11 mouse cellular contexts compared by ENCODE assay signal in the genomic region with DNA sequence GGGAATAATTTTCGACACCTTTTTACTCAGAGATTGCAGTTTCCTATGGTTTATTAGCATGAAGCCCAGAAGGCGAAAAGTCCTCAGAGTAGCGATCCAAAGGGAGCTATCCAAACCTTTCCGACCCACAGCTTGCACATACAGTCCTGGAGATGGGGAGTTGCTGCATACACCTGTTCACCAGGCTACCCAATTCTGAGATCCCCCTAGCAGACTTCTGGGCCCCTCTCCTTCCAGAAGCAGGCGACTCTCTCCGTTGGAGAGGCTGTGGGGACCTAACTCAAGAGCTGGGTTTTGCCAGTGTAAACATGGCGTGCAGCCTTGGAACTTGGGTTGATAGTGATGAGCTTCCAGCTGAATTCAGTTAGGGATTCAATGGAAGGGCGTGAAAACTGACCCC. TPM values are rescaled to one million over a fixed set of nuclear protein-coding genes. Genes with fewer than 3 reads are reported as not detected.
DNase-seq lines count a peak whose midpoint lies in the region; ATAC-seq and TF ChIP-seq lines count a peak whose summit lies in the region.
"Had no signal": no experiment of that assay in that cellular context is flagged by ENCODE, and none has a peak within 500 bp of the region (broad histone marks: within the 10 kb centered on the region; RNA-seq: fewer than 3 reads in every experiment).

No protein-coding gene starts in this region.

- no peaks in the 10 kb centered on the region for H3K36me3 ChIP-seq in forebrain, embryonic 13.5 days (ENCODE audit: poor library complexity, severe bottlenecking)
- no peaks in the 10 kb centered on the region for H3K36me3 ChIP-seq in forebrain, embryonic 12.5 days (replicated peaks)
- no peaks in the 10 kb centered on the region for H3K36me3 ChIP-seq in lung, embryonic 16.5 days (ENCODE audit: control insufficient read depth, insufficient read depth, low read length)
- no peaks in the 10 kb centered on the region for H3K36me3 ChIP-seq in hindbrain, embryonic 11.5 days (ENCODE audit: control insufficient read depth, insufficient read depth, low read length)
- no peaks in the 10 kb centered on the region for H3K36me3 ChIP-seq in midbrain, postnatal 0 days (ENCODE audit: insufficient read depth, low read length)
- H3K36me3 ChIP-seq: heart, embryonic 15.5 days had no signal

- H3K4me1 ChIP-seq in forebrain, embryonic 13.5 days: peaks cover 6% of the 10 kb centered on the region
- peaks cover 12% of the 10 kb centered on the region for H3K4me1 ChIP-seq in forebrain, embryonic 12.5 days
- H3K4me1 ChIP-seq in lung, embryonic 16.5 days (replicated peaks; ENCODE audit: control insufficient read depth, insufficient read depth, low read length): peaks cover 6% of the 10 kb centered on the region
- H3K4me1 ChIP-seq in hindbrain, embryonic 11.5 days (replicated peaks; ENCODE audit: control insufficient read depth, insufficient read depth, low read length): no peaks in the 10 kb centered on the region
- H3K4me1 ChIP-seq in midbrain, postnatal 0 days (ENCODE audit: insufficient read depth, low read length): 0 out of 2 replicates have a peak, but pooled peaks cover 3% of the 10 kb centered on the region

- peaks cover 38% of the 10 kb centered on the region for H3K27me3 ChIP-seq in forebrain, embryonic 13.5 days
- H3K27me3 ChIP-seq in forebrain, embryonic 12.5 days: peaks cover 40% of the 10 kb centered on the region
- H3K27me3 ChIP-seq in lung, embryonic 16.5 days (ENCODE audit: control insufficient read depth, insufficient read depth, low read depth, low read length): peaks cover 14% of the 10 kb centered on the region
- peaks cover 18% of the 10 kb centered on the region for H3K27me3 ChIP-seq in hindbrain, embryonic 11.5 days (ENCODE audit: control insufficient read depth, insufficient read depth, low read length)
- no peaks in the 10 kb centered on the region for H3K27me3 ChIP-seq in midbrain, postnatal 0 days (ENCODE audit: insufficient read depth, low read length)

- H3K9ac ChIP-seq in forebrain, embryonic 13.5 days: no peak overlapping the region
- H3K9ac ChIP-seq in forebrain, embryonic 12.5 days: no peak overlapping the region
- H3K9ac ChIP-seq in lung, embryonic 16.5 days (ENCODE audit: low read length): no peak overlapping the region
- no peak overlapping the region for H3K9ac ChIP-seq in hindbrain, embryonic 11.5 days (ENCODE audit: low read depth, low read length)
- H3K9ac ChIP-seq in midbrain, postnatal 0 days (replicated peaks; ENCODE audit: low read length, poor library complexity, severe bottlenecking): no peak overlapping the region
- H3K9ac ChIP-seq: heart, embryonic 15.5 days had no signal

- no peaks in the 10 kb centered on the region for H3K9me3 ChIP-seq in forebrain, embryonic 13.5 days (replicated peaks)
- H3K9me3 ChIP-seq in forebrain, embryonic 12.5 days: no peaks in the 10 kb centered on the region
- no peaks in the 10 kb centered on the region for H3K9me3 ChIP-seq in lung, embryonic 16.5 days (ENCODE audit: control insufficient read depth, low read length)
- no peaks in the 10 kb centered on the region for H3K9me3 ChIP-seq in hindbrain, embryonic 11.5 days (ENCODE audit: control insufficient read depth, low read length)
- H3K9me3 ChIP-seq in midbrain, postnatal 0 days (ENCODE audit: low read length): no peaks in the 10 kb centered on the region
- H3K9me3 ChIP-seq: heart, embryonic 15.5 days had no signal

- peak overlapping the region; percentile 87; the same call in 1 of the 2 replicates for H3K4me2 ChIP-seq in forebrain, embryonic 13.5 days
- no peak overlapping the region for H3K4me2 ChIP-seq in forebrain, embryonic 12.5 days
- peak overlapping the region; percentile 82; the same call in 1 of the 2 replicates for H3K4me2 ChIP-seq in lung, embryonic 16.5 days (ENCODE audit: low read depth, low read length)
- H3K4me2 ChIP-seq in hindbrain, embryonic 11.5 days (replicated peaks; ENCODE audit: low read depth, low read length): no peak overlapping the region
- H3K4me2 ChIP-seq in midbrain, postnatal 0 days (ENCODE audit: low read depth, low read length, poor library complexity, severe bottlenecking): peak overlapping the region; percentile 79

- no peak for TF ChIP-seq CTCF in midbrain, postnatal 0 days (IDR thresholded peaks at IDR 0.05)

- H3K27ac ChIP-seq in forebrain, embryonic 13.5 days: no peak overlapping the region
- no peak overlapping the region for H3K27ac ChIP-seq in forebrain, embryonic 12.5 days
- H3K27ac ChIP-seq in lung, embryonic 16.5 days (ENCODE audit: low read length): no peak overlapping the region
- no peak overlapping the region for H3K27ac ChIP-seq in hindbrain, embryonic 11.5 days (ENCODE audit: low read depth, low read length)
- no peak overlapping the region for H3K27ac ChIP-seq in midbrain, postnatal 0 days (ENCODE audit: low read depth, low read length)
- H3K27ac ChIP-seq: heart, embryonic 15.5 days had no signal

- ATAC-seq in forebrain, embryonic 13.5 days: no peak
- no peak for ATAC-seq in forebrain, embryonic 12.5 days (ENCODE audit: low FRiP score)
- ATAC-seq in lung, embryonic 16.5 days (ENCODE audit: low read depth): no peak
- ATAC-seq in hindbrain, embryonic 11.5 days (ENCODE audit: low FRiP score): no peak
- no peak for ATAC-seq in midbrain, postnatal 0 days (ENCODE audit: low FRiP score)

- WGBS in forebrain, embryonic 13.5 days: 63% methylated on average over 8 of the region's 8 CpGs
- WGBS in forebrain, embryonic 12.5 days: 59% methylated on average over 8 of the region's 8 CpGs
- 50% methylated on average over 8 of the region's 8 CpGs for WGBS in lung, embryonic 16.5 days
- 60% methylated on average over 8 of the region's 8 CpGs for WGBS in hindbrain, embryonic 11.5 days
- WGBS in midbrain, postnatal 0 days: 48% methylated on average over 8 of the region's 8 CpGs

- no peak for DNase-seq in lung, postnatal 10 days
- peak; percentile 4 for DNase-seq in hindbrain, embryonic 11.5 days (ENCODE audit: low spot score)
- DNase-seq in midbrain, postnatal 0 days (ENCODE audit: low spot score): no peak
- no peak for DNase-seq in spleen, adult 18-20 months
- DNase-seq in gastrocnemius, postnatal 25 days: no peak
- DNase-seq: adrenal gland, postnatal 36 days had no signal

- peak overlapping the region; percentile 52 for H3K4me3 ChIP-seq in forebrain, embryonic 13.5 days
- no peak overlapping the region for H3K4me3 ChIP-seq in forebrain, embryonic 12.5 days (replicated peaks)
- no peak overlapping the region for H3K4me3 ChIP-seq in lung, embryonic 16.5 days (ENCODE audit: low read length)
- no peak overlapping the region for H3K4me3 ChIP-seq in hindbrain, embryonic 11.5 days (ENCODE audit: low read depth, low read length)
- peak overlapping the region; percentile 60 for H3K4me3 ChIP-seq in midbrain, postnatal 0 days (ENCODE audit: low read depth, low read length)

RNA-seq across cellular contexts. Expression of a gene that starts 1.3 kb away (rescaled TPM):
- 0.81 and 1.6 TPM in 2 replicates for polyA plus RNA-seq in forebrain, embryonic 13.5 days (2015; fragmentation: Nextera tagmentation; extraction: Ambion mirVana)
- 0.57 and 0.86 TPM in 2 replicates for polyA plus RNA-seq in forebrain, embryonic 12.5 days (2016; fragmentation: Nextera tagmentation; extraction: Ambion mirVana)
- polyA plus RNA-seq in lung, embryonic 16.5 days (2015; fragmentation: Nextera tagmentation; extraction: Ambion mirVana): 0.97 and 0.98 TPM in 2 replicates
- polyA plus RNA-seq in hindbrain, embryonic 11.5 days (2014; fragmentation: Nextera tagmentation; extraction: Ambion mirVana): 0.40 and 0.64 TPM in 2 replicates
- total RNA-seq in midbrain, postnatal 0 days (2014; rRNA removed): 5.9 and 6.2 TPM in 2 replicates
- 2.6 and 2.9 TPM in 2 replicates for polyA plus RNA-seq in midbrain, postnatal 0 days (2015; fragmentation: Nextera tagmentation; extraction: Ambion mirVana)
- under 1 TPM in 1 of 2 experiments, not detected in 1; 0.03 TPM for total RNA-seq in gastrocnemius, postnatal 25 days (2021)
- polyA plus RNA-seq: liver, embryonic 16.5 days had no signal

RNA-seq across cellular contexts. Expression of a gene that starts 54.0 kb away (rescaled TPM):
- 20.3 and 22.2 TPM in 2 replicates for polyA plus RNA-seq in forebrain, embryonic 13.5 days (2015; fragmentation: Nextera tagmentation; extraction: Ambion mirVana)
- 19.2 and 20.1 TPM in 2 replicates for polyA plus RNA-seq in forebrain, embryonic 12.5 days (2016; fragmentation: Nextera tagmentation; extraction: Ambion mirVana)
- 29.2 and 30.3 TPM in 2 replicates for polyA plus RNA-seq in lung, embryonic 16.5 days (2015; fragmentation: Nextera tagmentation; extraction: Ambion mirVana)
- 20.3 and 22.2 TPM in 2 replicates for polyA plus RNA-seq in hindbrain, embryonic 11.5 days (2014; fragmentation: Nextera tagmentation; extraction: Ambion mirVana)
- total RNA-seq in midbrain, postnatal 0 days (2014; rRNA removed): 35.1 and 47.7 TPM in 2 replicates
- polyA plus RNA-seq in midbrain, postnatal 0 days (2015; fragmentation: Nextera tagmentation; extraction: Ambion mirVana): 54.7 and 56.1 TPM in 2 replicates
- total RNA-seq in gastrocnemius, postnatal 25 days (2021): 10 to 100 TPM; 22.8 to 23.1 TPM

Comparison
In these comparisons a context has a peak if more than half of its experiments do, and no peak if none do; other contexts are left out.
1. H3K4me2 ChIP-seq: peak in forebrain, embryonic 13.5 days (single experiment), lung, embryonic 16.5 days (single experiment) and midbrain, postnatal 0 days (single experiment); none in forebrain, embryonic 12.5 days (single experiment) and hindbrain, embryonic 11.5 days (single experiment).
2. H3K4me3 ChIP-seq: peak in forebrain, embryonic 13.5 days (single experiment) and midbrain, postnatal 0 days (single experiment); none in forebrain, embryonic 12.5 days (single experiment), lung, embryonic 16.5 days (single experiment) and hindbrain, embryonic 11.5 days (single experiment).